Mouse (Mus musculus): Measurements from ENCODE around the gene Fcgrt.
"Not testable (repeated sequence)": the region's sequence is repeated elsewhere in the genome, so short reads cannot be mapped to it uniquely, and the experiment has no call there.

Gene Fcgrt

GRCm38 (mm10) chr7:45110089-45110488 is 6.4 kb upstream of the Fcgrt start:
- DNase-seq (ENCODE audit: low spot score in 2 of 2), result not testable (repeated sequence)

GRCm38 (mm10) chr7:45107052-45107645 is 3.5 kb upstream of the Fcgrt start:
- no peak for DNase-seq (ENCODE audit: low spot score in 2 of 2)

GRCm38 (mm10) chr7:45106441-45106840 is 2.8 kb upstream of the Fcgrt start:
- no peak for DNase-seq (ENCODE audit: low spot score in 2 of 2)

- no peak for DNase-seq (ENCODE audit: low spot score in 2 of 2)
Measured at GRCm38 (mm10) chr7:45105491-45105890, 1.8 kb upstream of the Fcgrt start.

GRCm38 (mm10) chr7:45104941-45105340 is 1.3 kb upstream of the Fcgrt start:
- no peak for DNase-seq (ENCODE audit: low spot score in 2 of 2)

- no peak for DNase-seq (ENCODE audit: low spot score in 2 of 2)
Measured at GRCm38 (mm10) chr7:45102940-45103585, 588 bp downstream of the Fcgrt start.

- no peak for DNase-seq (ENCODE audit: low spot score in 2 of 2)
Measured at GRCm38 (mm10) chr7:45102441-45102840, 1.2 kb downstream of the Fcgrt start.

GRCm38 (mm10) chr7:45100046-45100445 is 3.6 kb downstream of the Fcgrt start:
- DNase-seq (ENCODE audit: low spot score in 2 of 2), result no peak

- no peak for DNase-seq (ENCODE audit: low spot score in 2 of 2)
Measured at GRCm38 (mm10) chr7:45098541-45099240, 5.0 kb downstream of the Fcgrt start.

GRCm38 (mm10) chr7:45097479-45097878 is 6.2 kb downstream of the Fcgrt start:
- no peak for DNase-seq (ENCODE audit: low spot score in 2 of 2)

GRCm38 (mm10) chr7:45095965-45096364 is 7.7 kb downstream of the Fcgrt start:
- not testable (repeated sequence) for DNase-seq (ENCODE audit: low spot score in 2 of 2)

- no peak for DNase-seq (ENCODE audit: low spot score in 2 of 2)
Measured at GRCm38 (mm10) chr7:45095367-45095766, 8.3 kb downstream of the Fcgrt start.

GRCm38 (mm10) chr7:45094121-45094520 is 9.5 kb downstream of the Fcgrt start:
- DNase-seq (ENCODE audit: low spot score in 2 of 2), result no peak

GRCm38 (mm10) chr7:45093516-45093905 is 10.1 kb downstream of the Fcgrt start:
- DNase-seq (ENCODE audit: low spot score in 2 of 2), result no peak

- DNase-seq (ENCODE audit: low spot score in 2 of 2), result no peak
Measured at GRCm38 (mm10) chr7:45092828-45093515, 10.7 kb downstream of the Fcgrt start.

- peak; percentile 44 to 87 for DNase-seq (ENCODE audit: low spot score in 2 of 2)
Measured at GRCm38 (mm10) chr7:45092048-45092447, 11.6 kb downstream of the Fcgrt start, which contains the start of gene Rcn3. Gene Rcn3, minus strand, starts transcription at chr7:45092221.

- DNase-seq (ENCODE audit: low spot score in 2 of 2), result peak in 1 of 2 experiments; percentile 25
Measured at GRCm38 (mm10) chr7:45091001-45091990, 12.4 kb downstream of the Fcgrt start.

- no peak for DNase-seq (ENCODE audit: low spot score in 2 of 2)
Measured at GRCm38 (mm10) chr7:45090251-45090977, 13.2 kb downstream of the Fcgrt start.

GRCm38 (mm10) chr7:45088597-45088996 is 15.1 kb downstream of the Fcgrt start:
- DNase-seq (ENCODE audit: low spot score in 2 of 2), result no peak

- no peak for DNase-seq (ENCODE audit: low spot score in 2 of 2)
Measured at GRCm38 (mm10) chr7:45086084-45086483, 17.6 kb downstream of the Fcgrt start.
